Mouse (Mus musculus) erythroblast, adult 5-6 weeks (primary cell): Measurements from ENCODE around the gene Cbx4. TPM values are rescaled to one million over a fixed set of nuclear protein-coding genes. Genes with fewer than 3 reads are reported as not detected.
"Not testable (repeated sequence)": the region's sequence is repeated elsewhere in the genome, so short reads cannot be mapped to it uniquely, and the experiment has no call there.

Experiments
- ATAC-seq: replicated peaks from 2 replicates; pipeline ENCODE4 v1.8.0; 2016; ENCODE audit warnings: moderate number of reproducible peaks, mild to moderate bottlenecking, moderate TSS enrichment, inconsistent platforms; ENCODE audit not compliant: poor library complexity, low FRiP score, severe bottlenecking
- total RNA-seq, 2 experiments: library from RNA; stranded (forward) in 1 of 2; stranded (reverse) in 1 of 2; fragments of 150-400 nt in 1 of 2; fragments of 200-764, 138-1000 nt in 1 of 2; gene quantifications; 2 replicates each; pipeline versions ENCODE4 v1.2.3 to v1.2.4; 2015 to 2017; ENCODE audit warnings: low replicate concordance in 2 of 2

Cbx4 gene
- total RNA-seq, 2 experiments from 2014 or later = 4.8 to 9.4 TPM

DNA sequence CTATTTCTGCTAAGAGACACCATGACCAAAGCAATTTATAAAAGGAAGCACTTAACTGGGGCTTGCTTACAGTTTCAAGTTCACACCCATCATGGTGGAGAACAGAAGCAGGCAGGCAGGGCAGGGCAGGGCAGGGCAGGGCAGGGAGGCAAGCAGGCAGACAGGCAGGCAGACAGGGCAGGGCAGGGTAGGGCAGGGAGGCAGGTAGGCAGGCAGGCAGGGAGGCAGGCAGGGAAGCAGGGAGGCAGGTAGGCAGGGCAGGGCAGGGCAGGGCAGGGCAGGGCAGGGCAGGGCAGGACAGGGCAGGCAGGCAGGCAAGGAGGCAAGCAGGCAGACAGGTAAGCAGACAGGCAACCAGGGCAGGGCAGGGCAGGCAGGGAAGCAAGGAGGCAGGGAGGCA lies 26.7 kb upstream of the Cbx4 start:
- no peak for ATAC-seq

DNA sequence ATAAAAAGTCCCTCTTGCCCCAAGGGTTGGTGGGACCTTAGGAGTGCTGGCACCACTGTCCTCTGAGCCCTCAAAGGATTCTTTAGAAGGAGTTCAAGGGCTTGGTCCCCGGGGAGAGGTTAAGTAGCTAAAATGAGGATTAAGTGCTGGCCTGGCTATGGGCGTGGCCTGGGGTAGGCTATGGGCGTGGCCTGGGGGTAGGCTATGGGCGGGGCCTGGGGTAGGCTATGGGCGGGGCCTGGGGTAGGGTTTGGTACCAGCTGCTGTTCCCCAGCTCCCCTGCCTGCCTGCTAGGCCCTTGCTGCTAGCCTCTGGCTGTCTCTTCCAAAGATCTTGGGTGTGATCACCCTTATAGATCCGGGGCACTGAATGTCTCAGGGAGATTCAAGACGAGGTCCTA lies 25.3 kb upstream of the Cbx4 start:
- 0 out of 2 replicates have a peak, but pooled peaks have one; percentile 57 for ATAC-seq

DNA sequence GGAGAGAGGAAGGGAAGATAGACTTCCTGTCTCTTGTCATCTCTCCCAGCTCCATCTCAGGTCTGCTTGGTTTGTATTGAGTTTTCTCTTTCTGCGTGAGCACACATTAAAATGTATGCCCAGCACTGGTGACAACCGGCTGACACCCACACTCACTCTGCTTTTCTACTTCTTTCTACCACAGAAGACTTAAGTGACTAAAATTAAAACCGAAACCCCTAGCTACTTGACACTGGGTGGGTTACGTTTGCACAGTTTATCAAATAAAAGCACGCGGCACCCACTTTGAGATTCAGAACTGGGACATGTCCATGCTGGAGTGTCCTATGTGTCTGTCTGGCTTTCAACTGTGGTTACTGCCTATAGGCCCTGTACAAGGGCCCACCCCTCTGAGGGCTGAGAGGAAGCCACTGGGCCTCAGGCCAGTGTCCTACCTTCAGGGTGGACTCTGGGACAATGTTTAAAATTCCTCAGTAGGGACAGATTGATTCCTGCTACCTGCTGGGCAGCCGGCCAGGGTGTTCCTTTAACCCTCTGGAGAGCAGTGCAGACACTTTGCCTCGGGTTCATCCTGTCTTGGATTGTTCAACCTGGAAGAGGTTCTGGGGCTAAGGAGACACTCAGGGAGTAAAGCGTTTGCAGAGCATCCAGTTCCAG lies 23.5 kb upstream of the Cbx4 start:
- no peak for ATAC-seq

DNA sequence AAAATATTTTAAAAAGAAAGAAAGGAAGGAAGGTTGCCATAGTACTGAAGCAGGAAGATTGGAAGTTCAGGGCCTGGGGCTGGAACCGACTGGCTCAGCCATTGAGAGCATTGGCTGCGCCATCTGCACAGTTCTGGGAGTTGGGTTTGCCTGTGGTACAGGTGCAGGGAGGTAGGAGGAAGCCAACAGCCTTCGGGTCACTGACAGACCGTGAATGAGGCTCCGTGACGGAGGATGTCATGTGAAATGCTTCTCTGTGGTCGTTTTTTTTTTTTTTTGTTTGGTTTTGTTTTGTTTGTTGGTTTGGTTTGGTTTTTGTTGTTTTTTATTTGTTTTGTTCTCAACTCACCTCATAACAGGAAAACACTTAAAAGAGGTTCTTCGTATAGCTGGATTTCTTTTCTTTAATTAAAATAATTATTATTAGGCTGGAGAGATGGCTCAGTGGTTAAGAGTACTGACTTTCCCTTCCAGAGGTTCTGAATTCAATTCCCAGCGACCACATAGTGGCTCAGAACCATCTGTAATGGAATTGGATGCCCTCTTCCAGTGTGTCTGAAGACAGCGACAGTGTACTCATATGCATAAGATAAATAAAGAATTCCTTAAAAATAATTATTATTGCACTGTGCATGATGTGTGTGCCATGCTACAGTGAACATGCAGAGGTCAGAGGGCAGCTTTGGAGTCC lies 22.7 kb upstream of the Cbx4 start:
- no peak for ATAC-seq

DNA sequence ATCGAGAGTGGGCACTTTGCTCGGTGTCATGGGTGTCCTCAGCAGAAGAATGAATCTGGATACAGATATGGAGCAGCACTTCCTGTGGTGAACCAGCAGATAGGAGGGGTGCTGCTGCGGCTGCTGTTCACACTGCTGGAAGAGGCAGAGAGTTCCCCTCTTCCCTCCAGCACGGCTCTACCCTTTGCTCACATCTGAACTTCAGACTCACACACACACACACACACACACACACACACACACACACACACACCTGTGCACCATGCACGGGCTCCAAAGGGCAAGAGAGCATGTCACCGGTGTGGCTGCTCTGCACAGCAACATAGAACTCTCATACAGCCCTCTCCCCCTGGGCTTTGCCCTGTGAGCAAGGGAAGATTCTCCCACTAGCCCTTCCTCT lies 20.3 kb upstream of the Cbx4 start:
- ATAC-seq = no peak

DNA sequence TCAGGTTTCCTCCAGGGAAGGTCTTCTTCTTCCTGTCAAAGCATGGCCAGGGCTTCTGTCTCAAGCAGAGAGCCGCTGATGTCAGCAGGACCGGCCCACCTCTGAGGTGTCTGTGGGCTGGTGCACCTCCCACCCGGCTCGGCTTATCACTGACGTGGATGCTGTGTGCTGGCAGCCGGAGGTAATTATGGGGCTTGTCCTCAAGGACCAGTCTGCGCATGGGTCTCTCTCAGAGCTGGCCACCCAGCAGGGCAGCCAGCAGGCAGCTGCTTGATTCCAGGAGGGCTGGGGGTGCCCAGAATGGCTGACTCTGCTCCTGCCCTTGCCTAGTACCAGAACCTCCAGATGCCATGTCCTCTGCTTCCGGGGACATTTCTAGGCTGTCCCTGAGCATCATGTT lies 19.7 kb upstream of the Cbx4 start:
- ATAC-seq = peak; percentile 15; the same call in 1 of the 2 replicates

DNA sequence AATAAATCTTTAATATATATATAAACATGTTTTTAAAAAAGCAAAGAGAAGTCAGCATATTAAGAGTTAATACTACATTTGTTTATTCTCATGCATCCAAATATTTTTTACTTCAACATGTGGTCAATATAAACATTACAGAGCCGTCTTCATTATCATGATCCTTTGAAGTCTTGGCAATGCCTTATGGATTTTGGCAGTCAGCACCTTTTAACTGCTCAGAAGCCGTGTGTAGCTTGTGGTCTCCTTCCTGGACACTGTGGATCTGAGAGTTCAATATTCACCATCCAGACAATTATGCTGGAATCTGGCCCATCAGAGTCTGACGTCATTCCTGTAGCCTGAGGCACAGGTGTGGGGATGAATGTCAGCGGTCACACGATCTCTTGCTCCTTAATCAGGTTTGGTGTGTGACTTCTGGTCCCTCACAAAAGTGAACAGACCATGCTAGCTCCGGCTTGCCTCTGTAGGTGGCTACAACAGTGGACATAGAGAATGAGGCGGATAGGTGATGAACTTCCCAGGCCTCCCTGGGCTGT lies 19.1 kb upstream of the Cbx4 start:
- no peak for ATAC-seq

DNA sequence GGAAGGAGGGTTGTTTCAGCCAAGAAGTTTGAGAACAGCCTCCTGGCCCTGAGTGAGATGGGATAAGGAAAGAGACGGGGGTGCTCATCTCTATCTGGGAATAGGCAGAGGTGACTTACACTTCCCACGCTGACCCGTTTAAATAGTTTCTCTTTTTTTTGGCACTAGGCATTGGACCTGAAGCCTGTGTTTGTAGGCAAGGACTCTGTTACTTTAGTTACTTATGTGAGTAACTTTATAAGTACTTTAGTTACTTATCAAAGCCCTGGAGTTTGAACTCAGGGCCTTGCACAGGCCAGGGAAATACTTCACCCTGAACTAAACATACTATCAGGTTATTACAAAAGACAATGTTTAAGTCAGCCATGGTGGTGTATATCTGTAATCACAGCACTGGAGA lies 18.0 kb upstream of the Cbx4 start:
- no peak for ATAC-seq

DNA sequence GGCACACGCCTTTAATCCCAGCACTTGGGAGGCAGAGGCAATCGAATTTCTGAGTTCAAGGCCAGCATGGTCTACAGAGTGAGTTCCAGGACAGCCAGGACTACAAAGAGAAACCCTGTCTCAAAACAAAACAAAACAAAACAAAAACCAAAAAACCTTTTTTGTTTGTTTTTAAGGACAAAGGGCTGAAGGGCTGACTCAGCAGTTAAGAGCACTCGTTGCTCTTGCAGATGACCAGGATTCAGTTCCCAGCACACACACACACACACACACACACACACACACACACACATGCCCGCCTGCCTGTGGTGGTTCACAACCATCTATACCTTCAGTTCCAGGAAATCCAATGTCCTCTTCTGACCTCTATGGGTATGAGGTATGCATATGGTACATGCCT lies 14.3 kb upstream of the Cbx4 start:
- ATAC-seq = not testable (repeated sequence)

DNA sequence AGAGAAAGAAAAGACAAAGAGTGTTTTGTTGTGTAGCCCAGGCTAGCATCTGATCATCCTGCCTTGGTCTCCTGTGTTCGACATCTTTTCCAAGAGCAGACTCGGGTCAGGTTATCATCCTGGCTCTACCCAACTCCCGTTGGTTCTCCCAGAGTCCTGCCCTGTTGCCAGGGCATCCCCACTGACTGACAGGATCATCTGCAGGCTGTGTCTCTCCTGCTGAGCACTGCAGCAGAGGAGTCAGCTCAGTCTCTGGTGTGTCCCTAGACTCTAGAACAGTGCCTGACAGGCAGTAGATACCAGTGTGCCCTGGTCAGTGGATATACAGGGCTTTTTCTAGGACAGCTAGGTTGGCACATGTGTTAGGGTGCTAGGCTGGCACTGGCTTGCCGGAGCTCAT lies 12.2 kb upstream of the Cbx4 start:
- no peak for ATAC-seq

DNA sequence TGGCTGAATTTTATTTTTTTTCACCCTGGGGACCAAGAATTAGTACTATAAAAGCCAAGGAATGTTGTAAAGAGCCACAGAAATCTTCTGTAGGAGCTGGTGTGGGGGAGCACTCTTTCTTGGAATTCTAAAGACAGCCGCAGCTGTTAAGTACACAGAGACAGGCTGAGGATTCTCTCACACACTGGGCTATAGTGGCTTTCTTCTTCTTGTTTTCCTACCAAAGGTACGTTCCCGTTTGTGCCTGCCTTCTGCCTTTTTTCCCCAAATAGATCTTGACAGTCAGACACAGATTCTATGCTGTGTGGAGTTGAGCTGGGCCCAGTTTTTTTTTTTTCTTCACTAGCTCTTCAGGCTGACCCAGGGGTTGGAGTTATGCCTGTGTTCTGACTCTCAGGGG lies 9.4 kb upstream of the Cbx4 start:
- no peak for ATAC-seq

DNA sequence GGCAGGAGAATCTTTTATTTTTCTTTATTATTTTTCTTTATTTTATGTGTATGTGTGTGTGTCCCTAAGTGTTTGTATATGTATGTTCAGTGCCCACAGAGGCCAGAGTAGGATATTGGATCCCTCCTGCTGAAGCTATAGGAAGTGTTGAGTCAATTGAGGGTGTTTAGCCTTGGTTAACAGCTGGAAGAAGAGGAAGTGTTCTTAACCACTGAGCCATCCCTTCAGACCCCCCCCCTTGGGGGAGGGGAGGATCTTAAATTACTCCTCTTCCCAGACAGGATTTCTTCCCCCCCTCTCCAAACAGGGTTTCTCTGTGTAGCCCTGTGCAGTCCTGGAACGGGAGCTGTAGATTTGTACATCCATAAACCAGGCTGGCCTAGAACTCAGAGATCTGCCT lies 7.3 kb upstream of the Cbx4 start:
- no peak for ATAC-seq

DNA sequence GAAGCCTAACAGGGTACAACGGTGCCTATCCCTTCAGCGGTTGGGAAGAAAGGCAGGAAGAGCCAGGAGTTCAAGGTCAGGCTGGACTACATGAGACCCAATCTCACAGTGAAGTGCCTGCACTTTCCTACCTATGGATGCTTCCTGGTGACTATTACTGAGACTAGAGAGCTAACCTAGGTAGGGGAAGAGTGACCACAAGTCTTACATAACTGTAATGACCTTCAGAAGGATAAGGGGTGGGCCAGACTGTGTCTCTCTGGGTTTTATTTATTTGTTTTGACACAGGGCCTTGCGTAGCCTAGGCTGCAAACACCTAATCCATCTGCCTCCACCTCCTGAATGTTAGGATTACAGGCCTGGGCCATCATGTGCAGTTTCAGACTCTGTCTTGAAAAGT lies 6.3 kb upstream of the Cbx4 start:
- no peak for ATAC-seq

DNA sequence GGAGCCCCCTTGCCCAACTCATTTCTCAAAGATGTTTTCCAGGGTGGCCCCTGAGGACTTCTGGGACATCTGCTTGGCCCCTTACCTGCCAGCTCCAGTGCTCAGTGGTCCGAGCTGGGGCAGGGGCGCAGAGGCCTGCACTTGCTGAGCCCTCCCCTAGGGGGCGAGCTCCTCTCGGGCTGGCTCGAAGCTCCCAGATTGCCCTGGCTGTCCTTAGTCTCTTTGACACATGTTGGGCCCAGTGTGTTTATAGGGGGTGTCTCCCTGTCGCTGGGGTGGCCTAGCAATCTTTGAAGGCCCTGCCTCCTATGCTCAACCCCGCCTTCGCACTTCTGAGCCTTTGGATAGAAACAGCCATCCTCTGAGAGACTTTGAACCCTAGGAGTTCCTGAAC lies 5.6 kb upstream of the Cbx4 start:
- peak; percentile 45; the same call in 1 of the 2 replicates for ATAC-seq

DNA sequence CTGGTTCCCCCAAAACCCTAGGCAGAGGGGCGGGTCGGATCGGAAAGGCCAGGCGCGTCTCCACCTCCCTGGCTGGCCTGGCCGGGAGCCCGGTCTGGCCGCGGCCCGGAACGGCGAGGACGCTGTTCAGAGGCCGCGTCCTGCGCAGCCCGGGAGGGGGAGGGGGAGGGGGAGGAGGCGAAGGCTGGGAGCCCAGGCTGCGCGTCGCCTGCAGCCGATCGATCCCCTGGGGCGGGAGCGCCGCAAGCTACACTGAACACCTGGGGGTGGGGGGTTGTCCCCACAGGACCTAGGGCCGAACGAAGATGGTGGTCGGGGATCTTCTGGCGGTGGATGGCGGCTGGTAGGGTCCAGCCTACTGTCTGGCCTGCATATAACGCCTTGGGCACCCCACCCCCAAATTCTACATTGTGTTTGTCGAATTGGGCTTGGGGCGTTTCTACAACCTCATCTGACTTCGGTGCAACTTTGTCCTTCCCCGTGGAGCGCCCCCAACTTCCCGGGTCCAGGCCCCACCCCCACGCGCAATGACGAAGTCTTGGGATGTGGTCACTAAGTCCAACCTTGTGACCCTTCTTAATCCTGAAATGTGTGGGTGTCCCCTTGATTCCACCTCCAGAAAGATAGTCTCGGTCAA lies 5.1 kb upstream of the Cbx4 start:
- 0 out of 2 replicates have a peak, but pooled peaks have one; percentile 6 for ATAC-seq

DNA sequence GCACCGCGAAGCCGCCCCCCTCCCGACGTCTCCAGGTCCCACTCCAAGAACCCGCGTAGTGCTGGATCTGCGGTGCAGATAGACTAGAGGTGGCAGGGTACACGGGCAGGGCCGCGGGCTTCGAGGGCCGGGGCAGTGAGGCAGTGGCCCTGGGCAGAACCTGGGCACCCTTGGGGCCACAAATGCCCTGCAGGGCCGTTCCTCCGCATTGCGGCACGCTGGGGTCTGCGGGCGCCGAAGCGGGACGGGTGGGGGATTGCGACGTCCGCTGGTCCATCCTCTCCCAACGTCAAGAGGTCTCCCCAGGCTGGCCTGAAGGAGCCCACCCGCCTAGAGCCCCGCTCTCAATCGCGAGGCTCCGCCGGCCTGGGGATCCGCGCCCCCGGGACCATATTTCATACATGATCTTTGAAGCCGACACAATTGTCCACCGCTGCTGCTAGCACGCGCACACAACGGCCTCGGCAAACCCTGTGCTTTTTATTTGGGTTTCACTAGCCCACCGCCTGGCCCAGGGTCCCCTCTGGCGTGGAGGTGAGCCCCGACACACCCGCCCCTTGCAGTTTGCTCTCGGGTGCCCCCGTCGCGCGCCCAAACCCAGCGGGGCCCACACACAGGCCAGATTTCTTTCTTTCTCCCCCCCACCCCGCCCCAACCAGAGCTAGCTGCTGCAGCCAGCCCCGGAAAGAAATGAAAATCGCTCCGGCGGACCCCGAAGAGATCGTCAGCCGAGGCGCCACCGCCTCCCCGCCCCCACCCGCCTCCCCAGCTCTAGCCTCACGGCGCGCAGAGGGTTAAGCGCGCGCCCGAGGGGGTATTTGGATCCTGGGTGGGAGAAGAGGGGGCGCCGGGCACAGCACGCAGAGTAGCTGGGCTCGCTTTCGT lies 4.3 kb upstream of the Cbx4 start:
- ATAC-seq = no peak

DNA sequence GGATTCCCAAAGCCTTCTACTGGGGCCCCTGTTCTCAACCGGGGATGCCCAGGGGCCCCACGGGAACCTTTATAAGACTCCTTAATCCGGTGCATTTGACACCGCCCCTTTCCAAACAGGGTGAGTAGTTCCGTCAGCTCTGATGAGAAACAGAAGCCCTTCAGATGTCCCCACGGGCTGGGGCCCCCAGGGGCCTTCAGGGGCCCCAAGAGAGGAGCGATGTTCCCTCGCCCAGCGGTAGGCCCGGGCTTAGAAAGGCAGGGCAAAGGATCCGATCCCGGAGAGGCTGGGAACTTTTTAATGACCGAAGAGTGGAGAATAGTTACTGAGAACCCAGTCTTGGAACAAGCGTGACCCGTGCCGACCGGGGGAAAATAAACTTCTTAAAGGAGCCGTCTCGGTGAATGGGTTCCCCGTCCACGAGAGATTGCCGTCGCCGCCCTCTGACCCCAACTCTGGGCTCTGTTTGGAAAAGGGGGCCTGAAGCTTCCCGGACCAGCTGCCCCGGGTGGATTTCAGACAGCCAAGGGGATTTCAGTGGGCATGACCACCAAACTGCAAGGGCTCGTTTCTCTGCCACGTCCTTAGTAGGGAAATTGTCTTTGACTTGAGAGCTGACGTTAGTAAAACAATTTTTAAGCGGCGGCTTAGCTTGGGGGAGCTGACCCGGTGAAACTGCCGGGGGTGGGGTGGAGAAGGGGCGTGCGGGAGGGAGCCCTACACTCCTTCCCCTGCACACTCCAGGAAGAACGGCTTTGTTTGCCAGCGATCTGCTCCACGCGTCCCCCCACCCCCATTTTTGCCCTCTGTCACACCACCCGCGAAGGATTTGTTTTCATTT lies 3.4 kb upstream of the Cbx4 start:
- ATAC-seq = no peak

DNA sequence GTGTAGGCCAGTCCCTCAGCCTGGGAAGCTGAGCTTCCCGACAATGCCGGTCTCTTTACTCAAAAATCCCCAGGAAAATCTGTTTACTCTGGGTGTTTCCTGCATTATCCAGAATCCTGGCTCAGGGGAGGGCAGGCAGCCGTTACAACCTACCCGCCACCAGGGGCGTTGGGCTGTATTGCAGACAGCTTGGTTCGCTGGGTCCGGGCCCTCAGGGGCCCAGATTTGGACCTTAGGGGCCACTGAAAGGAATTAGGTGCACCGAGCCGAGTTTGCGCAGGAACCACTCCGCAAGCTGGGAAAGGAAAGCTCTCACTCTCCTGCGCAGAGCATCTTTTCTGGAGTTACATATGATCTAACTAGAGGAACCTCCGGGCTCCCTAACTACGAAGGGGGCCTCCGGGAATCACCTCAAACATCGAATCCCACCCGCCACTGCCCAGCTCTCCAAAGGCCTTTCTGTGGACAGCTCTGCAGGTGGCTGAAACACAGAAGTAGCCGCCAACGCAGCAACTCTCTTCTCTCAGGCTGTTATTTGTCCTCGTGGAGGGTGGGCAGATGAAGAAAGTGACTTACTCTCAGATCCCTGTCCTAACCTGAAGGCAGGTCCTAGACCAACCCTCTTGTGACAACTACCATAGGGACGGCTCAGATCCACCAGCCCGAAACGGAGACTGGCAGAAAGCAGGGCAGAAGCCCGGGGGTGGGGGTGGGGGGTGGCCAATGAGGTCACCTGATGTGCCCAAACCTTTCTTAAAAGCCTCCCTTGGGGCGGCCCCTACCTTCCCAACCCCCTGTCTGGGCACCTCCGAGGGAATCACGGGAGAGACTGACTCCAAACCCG lies 2.6 kb upstream of the Cbx4 start:
- no peak for ATAC-seq
